Mouse (Mus musculus) skeletal muscle tissue, postnatal 0 days (tissue): ENCODE results near the gene Sac3d1. TPM values are rescaled to one million over a fixed set of nuclear protein-coding genes. Genes with fewer than 3 reads are reported as not detected.

Experiments used
- polyA plus RNA-seq: library from polyadenylated mRNA; unstranded; fragments of >200 nt; fragmentation: Nextera tagmentation; extraction: Ambion mirVana; gene quantifications from 2 replicates; pipeline ENCODE4 v1.2.1, GENCODE M21; 2015

Sac3d1 gene
- polyA plus RNA-seq: 27.7 and 29.1 TPM in 2 replicates

DNA sequence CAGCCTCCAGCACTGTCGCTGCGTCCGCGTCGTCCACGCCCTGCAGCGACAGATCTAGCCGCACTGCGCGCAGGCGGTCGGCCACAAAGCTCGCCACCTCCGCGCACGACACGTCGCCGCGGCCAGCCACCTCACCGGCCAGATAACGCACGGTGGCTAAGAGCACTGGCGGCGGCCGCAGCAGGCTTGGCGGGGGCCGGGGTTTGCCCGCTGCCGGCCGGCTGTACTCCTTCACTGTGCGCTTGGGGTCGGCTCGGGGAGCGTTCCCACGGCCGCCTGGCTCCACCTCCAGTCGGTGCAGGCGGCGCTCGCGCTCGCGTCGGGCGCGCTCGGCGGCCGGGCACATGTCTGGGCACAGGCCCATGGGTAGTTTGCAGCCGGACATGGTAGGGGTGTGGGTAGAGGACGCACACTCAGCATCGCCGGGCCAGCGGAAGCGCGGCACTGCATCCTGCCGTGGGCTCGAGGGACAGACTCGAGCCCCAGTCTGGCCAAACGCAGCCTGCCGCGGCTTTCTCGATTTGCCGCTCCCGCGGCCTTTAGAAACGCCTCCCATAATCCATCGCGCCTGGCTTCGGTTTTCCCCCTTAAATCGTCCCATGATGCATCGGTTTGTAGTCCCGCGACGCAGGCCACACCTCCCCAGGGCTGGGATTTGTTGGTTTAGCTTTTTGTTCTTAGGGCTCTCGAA lies at the start of gene Sac3d1:
Sac3d1 (minus strand) TSS at position 665 of the 691 bp plus-strand sequence.

DNA sequence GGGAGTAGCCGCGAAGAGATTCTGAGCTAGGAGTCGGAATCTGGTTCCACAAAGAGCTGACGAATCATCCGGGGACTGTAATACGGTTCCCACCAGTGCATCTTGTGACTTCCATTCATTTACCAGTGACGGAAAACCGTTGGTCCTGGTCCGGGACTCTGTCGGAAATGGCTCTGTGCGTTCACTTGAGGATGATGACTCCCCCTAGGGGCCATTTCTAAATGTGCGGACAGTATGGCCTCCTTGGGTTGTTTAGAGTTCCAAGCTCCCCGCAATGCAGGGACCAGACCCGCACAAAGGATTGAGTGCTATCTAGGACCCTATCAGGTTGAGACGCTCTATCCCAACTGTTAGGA lies 22.9 kb upstream of the Sac3d1 start, which contains the start of gene Arl2:
Arl2 (minus strand) TSS at position 155 of the 356 bp plus-strand sequence.

DNA sequence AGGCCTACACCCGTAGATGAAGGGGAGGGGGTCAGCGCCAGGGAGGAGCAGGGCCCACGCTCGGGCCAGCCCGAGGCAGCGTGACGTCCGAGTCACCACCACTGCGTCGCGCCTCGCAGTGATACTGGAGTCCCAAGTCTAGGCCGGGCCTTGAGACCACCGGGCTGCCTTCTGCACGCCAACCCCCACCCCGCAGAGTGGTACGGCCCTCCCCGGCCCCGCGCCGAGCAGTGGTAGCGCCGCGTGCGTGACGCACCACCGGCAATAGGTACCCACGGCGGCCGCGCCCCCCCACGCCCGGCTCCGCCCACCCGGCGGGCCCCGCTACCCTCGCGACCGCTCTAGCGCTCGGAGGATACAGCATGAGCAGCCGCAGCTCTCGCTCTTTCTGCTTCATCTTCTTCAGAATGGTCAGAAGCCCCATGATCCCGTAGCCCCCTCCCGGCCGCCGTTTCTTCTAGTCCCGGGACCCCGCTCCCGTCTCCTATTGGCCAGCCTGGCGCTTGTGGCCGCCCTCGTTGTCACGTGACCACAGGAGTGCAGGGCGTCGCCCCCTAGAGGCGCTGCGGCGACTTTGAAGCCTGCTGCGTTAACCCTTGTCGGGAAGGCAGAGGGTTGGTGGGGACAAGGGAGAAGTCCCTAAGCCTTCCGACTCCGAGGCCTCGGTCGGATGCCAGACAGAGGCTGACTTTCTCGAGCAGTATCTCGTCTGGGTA lies 22.4 kb upstream of the Sac3d1 start, which contains the start of gene Batf2:
Batf2 (plus strand) TSS at position 306 of the 716 bp plus-strand sequence.

DNA sequence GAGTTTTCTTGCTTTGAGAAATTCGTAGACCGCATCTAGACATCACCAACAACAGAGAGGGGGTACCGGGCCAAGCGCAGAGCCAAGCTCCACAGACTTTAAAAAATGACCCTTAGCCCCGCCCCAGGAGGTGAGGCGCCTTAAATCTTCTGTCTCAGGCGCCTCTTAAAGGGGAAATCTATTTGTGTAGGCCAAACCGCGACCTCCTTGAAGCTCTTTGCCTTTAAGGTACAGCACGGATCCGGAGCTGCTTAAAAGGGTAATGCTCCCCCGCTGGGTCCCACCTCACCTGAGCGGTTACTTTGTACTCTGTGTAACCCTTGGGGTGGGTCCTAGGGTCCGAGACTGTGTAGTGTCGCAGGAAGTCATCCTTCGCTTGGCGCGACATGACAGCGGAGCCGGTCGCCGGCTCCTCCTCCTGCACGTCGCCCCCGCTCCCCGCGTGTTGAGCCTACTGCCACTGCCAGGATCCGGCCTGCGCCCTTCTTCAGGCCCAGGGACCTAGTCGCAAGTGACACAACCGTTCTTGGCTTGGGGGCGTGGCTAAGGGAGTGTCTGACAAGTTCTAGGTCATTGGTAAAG lies 9.4 kb upstream of the Sac3d1 start, which contains the start of gene Snx15:
Snx15 (minus strand) TSS at position 545 of the 582 bp plus-strand sequence.

DNA sequence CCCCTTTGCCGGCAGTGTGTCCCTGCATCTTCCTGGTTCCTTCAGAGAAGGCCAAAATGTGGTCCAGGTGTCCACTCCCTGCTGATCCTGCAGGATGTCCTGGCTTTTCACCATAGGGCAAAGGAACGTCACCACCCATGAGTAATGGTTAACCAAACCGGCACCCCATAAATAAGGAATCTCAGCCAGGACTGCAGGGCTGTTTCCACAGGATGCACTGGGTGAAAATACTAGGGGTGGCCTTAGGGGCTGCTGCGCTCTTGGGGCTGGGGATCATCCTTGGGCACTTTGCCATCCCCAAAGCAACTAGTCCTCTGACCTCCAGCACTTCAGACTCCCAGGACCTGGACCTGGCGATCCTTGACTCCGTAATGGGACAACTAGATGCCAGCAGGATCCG lies 12.9 kb downstream of the Sac3d1 start, which contains the start of gene Naaladl1:
Naaladl1 (plus strand) TSS at position 197 of the 400 bp plus-strand sequence.

DNA sequence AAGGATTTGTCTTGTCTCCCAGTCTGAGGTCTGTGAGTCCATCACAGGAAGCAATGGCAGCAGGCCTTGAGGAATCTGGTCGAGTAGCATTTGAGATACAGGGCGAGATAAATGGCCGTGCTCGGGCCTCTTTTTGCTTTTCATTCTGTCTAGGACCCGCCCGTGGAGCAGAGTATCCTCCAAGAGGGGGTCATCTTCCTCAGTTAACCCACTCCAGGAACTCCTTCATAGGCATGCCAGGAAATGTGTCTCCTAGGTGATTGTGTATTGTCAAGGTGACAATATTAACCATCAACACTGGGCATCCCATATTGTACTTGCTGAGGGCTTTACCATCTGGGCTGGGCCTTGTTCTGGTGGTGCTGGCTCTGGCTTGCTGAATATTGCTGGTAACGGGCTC lies 24.3 kb downstream of the Sac3d1 start, which contains the start of gene AC131692.1:
AC131692.1 (plus strand) TSS at position 301 of the 400 bp plus-strand sequence.

DNA sequence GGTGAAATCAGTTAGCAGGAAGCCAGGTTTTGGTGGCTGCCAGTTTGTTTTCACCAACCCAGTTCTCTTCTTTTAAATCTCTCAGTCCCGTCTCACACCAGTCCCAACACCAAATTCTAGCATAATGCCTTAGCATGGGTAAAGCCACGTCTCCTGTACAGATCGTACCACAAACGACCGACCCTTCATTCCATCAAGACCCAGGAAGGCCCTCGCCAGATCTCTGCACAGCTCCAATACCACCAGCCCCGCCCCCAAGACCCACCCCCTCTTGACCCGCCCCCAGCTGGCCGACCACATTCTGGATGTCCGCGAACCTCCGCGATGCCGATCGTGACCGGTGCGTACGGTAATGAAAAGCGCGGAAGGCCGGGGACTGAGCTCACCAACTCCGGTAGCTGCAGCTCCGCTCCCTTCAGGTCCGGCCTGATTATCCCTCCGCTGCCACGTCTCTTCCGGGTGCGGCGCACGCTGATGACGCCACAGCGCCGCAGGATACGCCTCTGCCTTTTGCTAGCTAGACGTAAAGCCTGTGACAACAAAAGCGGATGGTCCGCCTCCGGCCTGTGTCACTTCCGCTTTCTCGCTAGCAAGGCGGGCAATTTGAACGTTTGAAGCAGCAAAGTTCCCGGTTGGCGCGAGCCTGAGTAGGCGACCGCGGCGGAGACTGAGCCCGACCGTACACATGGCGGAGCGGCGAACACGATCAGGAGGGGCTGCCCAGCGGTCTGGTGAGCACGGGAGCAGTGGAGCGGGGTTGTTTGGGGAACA lies 33.8 kb downstream of the Sac3d1 start, which contains the start of the genes Zfpl1 and Cdca5:
Zfpl1 (minus strand) TSS at position 479 of the 771 bp plus-strand sequence.
Cdca5 (plus strand) TSS at position 506 of the 771 bp plus-strand sequence.

DNA sequence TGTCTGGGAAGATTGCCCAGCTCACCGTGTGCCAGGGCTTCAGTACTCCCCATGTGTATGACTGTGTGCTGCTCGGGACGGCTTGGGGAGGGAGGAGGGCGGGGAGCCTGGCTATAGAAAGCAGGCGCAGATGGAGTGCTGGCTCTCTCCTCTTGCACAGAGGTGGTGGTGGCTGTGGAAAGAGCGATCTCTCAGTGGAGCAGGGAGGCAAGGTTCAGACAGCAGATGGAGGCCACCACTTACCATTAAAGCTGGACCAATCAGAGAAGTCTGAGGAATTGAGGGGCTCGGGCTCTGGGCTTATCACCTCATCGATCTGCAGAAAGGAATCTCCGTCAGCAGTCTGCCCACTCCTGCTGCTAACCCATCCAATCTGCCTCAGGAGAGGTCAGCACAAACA lies 36.3 kb downstream of the Sac3d1 start, which contains the start of gene Gm28374:
Gm28374 (minus strand) TSS at position 101 of the 400 bp plus-strand sequence.

DNA sequence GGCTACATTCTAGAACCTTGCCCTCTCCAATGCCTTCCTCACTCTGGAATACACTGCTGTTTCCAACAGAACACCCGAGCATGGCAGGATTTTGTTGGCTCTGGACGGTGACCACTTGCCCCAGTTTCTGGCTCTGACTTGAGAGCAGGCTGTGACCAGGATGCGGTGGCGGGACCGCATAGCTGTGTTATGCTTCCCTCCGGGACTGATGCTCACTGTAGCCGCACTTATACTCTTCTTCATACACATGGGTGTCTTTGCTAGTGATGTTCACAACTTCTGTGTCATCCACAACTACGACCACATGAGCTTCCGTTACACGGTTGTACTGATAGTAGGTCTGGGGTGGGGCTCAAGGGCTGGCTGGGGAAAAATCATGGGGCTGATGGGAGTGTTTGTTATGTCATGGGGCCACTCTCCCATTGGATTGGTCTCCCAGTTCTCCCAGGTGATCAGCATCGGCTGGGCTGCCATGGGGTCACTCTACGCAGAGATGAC lies 38.4 kb downstream of the Sac3d1 start, which contains the start of gene Tmem262:
Tmem262 (plus strand) TSS at position 51 of the 498 bp plus-strand sequence.

DNA sequence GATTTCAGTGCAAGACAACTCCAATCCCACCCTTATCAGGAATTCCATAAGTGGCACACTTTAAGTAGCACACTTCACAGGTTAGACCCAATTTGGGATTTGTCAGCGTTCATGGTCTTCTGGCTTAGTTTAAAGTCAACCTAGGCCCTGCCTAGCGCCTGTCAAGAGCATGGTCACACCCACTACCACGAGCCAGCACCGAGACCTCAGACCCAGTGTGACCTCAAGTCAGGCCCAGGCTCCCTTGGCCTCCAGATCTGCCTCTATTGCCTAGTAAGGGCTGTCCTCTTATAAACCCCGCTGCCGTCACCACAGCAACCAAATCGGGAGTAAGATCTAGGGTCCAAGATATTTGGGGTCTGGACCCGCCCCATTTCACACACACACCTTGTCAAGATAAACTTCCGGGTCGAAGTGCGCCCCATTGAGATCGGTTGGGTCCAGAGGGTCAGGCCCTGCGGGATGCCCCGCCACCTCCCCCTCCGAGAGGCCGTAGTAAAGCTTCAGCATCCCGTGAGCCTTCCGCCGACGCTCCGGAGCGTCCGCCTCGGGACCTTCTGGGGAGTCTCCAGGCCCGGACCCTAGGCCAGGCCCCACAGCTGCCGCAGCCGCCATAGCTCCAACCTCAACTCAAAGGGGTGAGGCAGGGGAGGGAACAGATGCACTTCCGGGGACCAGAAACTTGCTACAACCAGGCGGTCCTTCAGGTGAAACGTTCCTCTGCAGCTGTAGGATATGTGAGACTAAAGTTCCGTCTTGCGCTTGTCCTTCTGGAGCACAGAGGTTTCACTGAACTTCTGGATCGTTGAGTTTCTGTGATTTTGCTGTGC lies 41.7 kb downstream of the Sac3d1 start, which contains the start of gene Vps51:
Vps51 (minus strand) TSS at position 668 of the 830 bp plus-strand sequence.

DNA sequence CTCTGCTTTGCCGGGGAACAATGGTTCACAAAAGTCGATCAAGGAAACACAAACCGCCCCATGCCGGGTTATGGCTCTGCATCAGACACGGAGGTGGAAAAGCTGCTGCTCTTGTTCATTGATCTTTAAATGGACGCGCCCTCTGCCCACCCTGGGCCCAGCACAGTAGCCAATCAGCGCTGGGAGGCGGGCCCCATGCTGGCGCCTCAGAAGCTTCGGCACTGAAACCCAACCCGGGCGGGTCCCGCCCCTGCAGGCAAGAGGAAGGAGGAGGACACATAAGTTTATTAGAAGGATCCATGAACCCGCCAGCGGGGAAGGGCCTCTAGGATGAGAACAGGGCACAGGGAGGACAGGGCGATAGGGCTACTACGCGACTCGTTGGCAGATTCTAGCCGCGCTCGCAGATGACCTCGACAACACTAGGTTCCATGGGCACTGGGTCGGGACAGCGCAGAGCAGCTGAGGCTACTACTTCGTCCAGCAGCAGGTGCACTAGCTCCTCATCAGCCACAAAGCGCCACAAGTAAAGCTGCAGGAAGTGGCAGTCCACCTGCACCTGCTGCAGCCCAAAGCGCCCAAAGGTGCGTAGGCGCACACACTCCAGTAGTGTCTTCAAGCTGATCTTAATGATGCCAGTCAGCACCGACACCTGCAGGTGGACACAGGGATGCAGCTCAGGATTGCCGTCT lies 50.6 kb downstream of the Sac3d1 start, which contains the start of gene Tm7sf2:
Tm7sf2 (minus strand) TSS at position 650 of the 692 bp plus-strand sequence.

Other genes starting within 250 kb of the Sac3d1 start
- gene Frmd8, start 243.4 kb downstream of the Sac3d1 start, polyA plus RNA-seq: 7.9 and 9.9 TPM in 2 replicates
- gene Slc25a45, start 240.8 kb downstream of the Sac3d1 start, polyA plus RNA-seq: 2.9 and 4.3 TPM in 2 replicates
- gene Tigd3, start 224.5 kb downstream of the Sac3d1 start, polyA plus RNA-seq: 1.1 and 1.3 TPM in 2 replicates
- 63.6 and 64.0 TPM in 2 replicates for gene Dpf2, start 205.6 kb downstream of the Sac3d1 start, polyA plus RNA-seq
- 19.1 and 20.6 TPM in 2 replicates for gene Cdc42ep2, start 193.8 kb downstream of the Sac3d1 start, polyA plus RNA-seq
- 24.4 and 25.7 TPM in 2 replicates for gene Pola2, start 154.4 kb downstream of the Sac3d1 start, polyA plus RNA-seq
- gene Slc22a20, start 132.5 kb downstream of the Sac3d1 start, polyA plus RNA-seq: 0.10 TPM in 1 of 2 replicates, not detected in the other
- gene Capn1, start 102.8 kb downstream of the Sac3d1 start, polyA plus RNA-seq: 12.3 and 14.7 TPM in 2 replicates
- gene Syvn1, start 72.1 kb downstream of the Sac3d1 start, polyA plus RNA-seq: 14.2 and 18.7 TPM in 2 replicates
- gene Mrpl49, start 60.9 kb downstream of the Sac3d1 start, polyA plus RNA-seq: 44.8 and 52.0 TPM in 2 replicates
- 518 and 572 TPM in 2 replicates for gene Fau, start 60.8 kb downstream of the Sac3d1 start, polyA plus RNA-seq
- gene Znhit2, start 57.5 kb downstream of the Sac3d1 start, polyA plus RNA-seq: 26.3 and 30.6 TPM in 2 replicates
- 34.1 and 41.6 TPM in 2 replicates for gene Tm7sf2, start 50.3 kb downstream of the Sac3d1 start, polyA plus RNA-seq
- gene Vps51, start 41.4 kb downstream of the Sac3d1 start, polyA plus RNA-seq: 30.0 and 31.2 TPM in 2 replicates
- not detected in 2 replicates for gene Tmem262, start 38.6 kb downstream of the Sac3d1 start, polyA plus RNA-seq
- gene Gm28374, start 36.4 kb downstream of the Sac3d1 start, polyA plus RNA-seq: 0.35 and 0.45 TPM in 2 replicates
- 31.9 and 37.9 TPM in 2 replicates for gene Zfpl1, start 33.7 kb downstream of the Sac3d1 start, polyA plus RNA-seq
- 6.3 and 7.4 TPM in 2 replicates for gene Cdca5, start 33.7 kb downstream of the Sac3d1 start, polyA plus RNA-seq
- gene AC131692.1, start 24.2 kb downstream of the Sac3d1 start, polyA plus RNA-seq: not detected in 2 replicates
- gene Naaladl1, start 12.9 kb downstream of the Sac3d1 start, polyA plus RNA-seq: 0.06 and 0.17 TPM in 2 replicates
- 19.0 and 19.4 TPM in 2 replicates for gene Snx15, start 9.7 kb upstream of the Sac3d1 start, polyA plus RNA-seq
- 0.27 and 0.34 TPM in 2 replicates for gene Batf2, start 22.3 kb upstream of the Sac3d1 start, polyA plus RNA-seq
- 103 and 109 TPM in 2 replicates for gene Arl2, start 22.9 kb upstream of the Sac3d1 start, polyA plus RNA-seq
- gene Majin, start 65.7 kb upstream of the Sac3d1 start, polyA plus RNA-seq: not detected in 2 replicates
- not detected in 2 replicates for gene Gpha2, start 107.7 kb upstream of the Sac3d1 start, polyA plus RNA-seq
- 14.8 and 16.1 TPM in 2 replicates for gene Ppp2r5b, start 117.2 kb upstream of the Sac3d1 start, polyA plus RNA-seq
- gene Atg2a, start 123.0 kb upstream of the Sac3d1 start, polyA plus RNA-seq: 4.6 and 5.9 TPM in 2 replicates
- 59.1 and 78.1 TPM in 2 replicates for gene Ehd1, start 158.1 kb upstream of the Sac3d1 start, polyA plus RNA-seq
- 0.41 and 0.46 TPM in 2 replicates for gene Cdc42bpg, start 187.8 kb upstream of the Sac3d1 start, polyA plus RNA-seq
- gene Men1, start 216.3 kb upstream of the Sac3d1 start, polyA plus RNA-seq: 18.5 and 21.1 TPM in 2 replicates
- 4.4 and 4.9 TPM in 2 replicates for gene Map4k2, start 222.5 kb upstream of the Sac3d1 start, polyA plus RNA-seq
- gene Sf1, start 245.0 kb upstream of the Sac3d1 start, polyA plus RNA-seq: 45.9 and 50.2 TPM in 2 replicates